Mouse (Mus musculus) myocyte (in vitro differentiated cells): ENCODE measurements around the gene Miga2. TPM values are rescaled to one million over a fixed set of nuclear protein-coding genes. Genes with fewer than 3 reads are reported as not detected.

Source experiments
- H3K27me3 ChIP-seq: one replicate; pipeline ENCODE4 v1.6.1; 2011; ENCODE audit not compliant: control insufficient read depth, insufficient read depth, insufficient read length
- H3K36me3 ChIP-seq: one replicate; pipeline ENCODE4 v1.6.1; 2011; ENCODE audit not compliant: control insufficient read depth, insufficient read depth
- H3K4me2 ChIP-seq: one replicate; pipeline ENCODE4 v1.6.1; 2011; ENCODE audit warnings: low read depth, control low read depth
- H3K4me3 ChIP-seq: one replicate; pipeline ENCODE4 v1.5.1; 2011; ENCODE audit warnings: mild to moderate bottlenecking, control low read depth, moderate library complexity
- H3K79me2 ChIP-seq: one replicate; pipeline ENCODE4 v1.6.1; 2011; ENCODE audit not compliant: control insufficient read depth, insufficient read depth
- H3ac ChIP-seq: one replicate; pipeline ENCODE4 v1.6.1; 2011; ENCODE audit not compliant: control insufficient read depth, insufficient read length
- CEBPB ChIP-seq: IDR thresholded peaks from 2 replicates; pipeline ENCODE4 v1.6.1; 2011; ENCODE audit warnings: mild to moderate bottlenecking, moderate library complexity; ENCODE audit not compliant: poor library complexity, insufficient read depth, severe bottlenecking
- E2F4 ChIP-seq: IDR thresholded peaks from one replicate; pipeline ENCODE4 v1.6.1; 2011; ENCODE audit warnings: mild to moderate bottlenecking, control low read depth, moderate library complexity; ENCODE audit not compliant: insufficient read depth
- MAX ChIP-seq: IDR thresholded peaks from one replicate; pipeline ENCODE4 v1.6.1; 2011; ENCODE audit warnings: low read depth, mild to moderate bottlenecking, control low read depth
- MYOD1 ChIP-seq, 3 experiments: IDR thresholded peaks; one replicate each; pipeline ENCODE4 v1.6.1; 2011; ENCODE audit warnings: control low read depth in 2 of 3, low read depth in 2 of 3, mild to moderate bottlenecking in 2 of 3, moderate library complexity in 1 of 3; ENCODE audit not compliant: insufficient read length in 2 of 3, control insufficient read depth in 1 of 3
- MYOG ChIP-seq, 3 experiments: IDR thresholded peaks; one replicate each; pipeline ENCODE4 v1.6.1; 2011; ENCODE audit warnings: control low read depth in 2 of 3, low read depth in 2 of 3, mild to moderate bottlenecking in 2 of 3; ENCODE audit not compliant: insufficient read length in 2 of 3, control insufficient read depth in 1 of 3, insufficient read depth in 1 of 3
- POLR2A ChIP-seq: IDR thresholded peaks from one replicate; pipeline ENCODE4 v1.6.1; 2011; ENCODE audit warnings: low read depth, mild to moderate bottlenecking, control low read depth, moderate library complexity; ENCODE audit not compliant: insufficient read length
- POLR2AphosphoS2 ChIP-seq: IDR thresholded peaks from one replicate; pipeline ENCODE4 v1.6.1; 2011; ENCODE audit warnings: low read depth, control low read depth; ENCODE audit not compliant: insufficient read length
- REST ChIP-seq: IDR thresholded peaks from one replicate; pipeline ENCODE4 v1.6.1; 2011; ENCODE audit warnings: mild to moderate bottlenecking, control low read depth, moderate library complexity; ENCODE audit not compliant: insufficient read depth, insufficient read length
- SRF ChIP-seq: IDR thresholded peaks from one replicate; pipeline ENCODE4 v1.6.1; 2011; ENCODE audit warnings: low read depth; ENCODE audit not compliant: control insufficient read depth, insufficient read length
- TCF12 ChIP-seq: IDR thresholded peaks from one replicate; pipeline ENCODE4 v1.6.1; 2011; ENCODE audit warnings: mild to moderate bottlenecking, control low read depth; ENCODE audit not compliant: poor library complexity, insufficient read depth, severe bottlenecking
- TCF3 ChIP-seq: IDR thresholded peaks from one replicate; pipeline ENCODE4 v1.6.1; 2011; ENCODE audit warnings: low read depth, control low read depth; ENCODE audit not compliant: insufficient read length
- USF1 ChIP-seq: IDR thresholded peaks from one replicate; pipeline ENCODE4 v1.6.1; 2011; ENCODE audit warnings: low read depth, mild to moderate bottlenecking, control low read depth, moderate library complexity
- polyA plus RNA-seq: library from polyadenylated mRNA; unstranded; fragments of >200 nt; fragmentation: generic; extraction: Trizol; gene quantifications from one replicate; pipeline ENCODE4 v1.2.1, GENCODE M21; 2012; ENCODE audit warnings: missing spikeins

Miga2 gene
- polyA plus RNA-seq, 1 experiment = 13.6 TPM

DNA sequence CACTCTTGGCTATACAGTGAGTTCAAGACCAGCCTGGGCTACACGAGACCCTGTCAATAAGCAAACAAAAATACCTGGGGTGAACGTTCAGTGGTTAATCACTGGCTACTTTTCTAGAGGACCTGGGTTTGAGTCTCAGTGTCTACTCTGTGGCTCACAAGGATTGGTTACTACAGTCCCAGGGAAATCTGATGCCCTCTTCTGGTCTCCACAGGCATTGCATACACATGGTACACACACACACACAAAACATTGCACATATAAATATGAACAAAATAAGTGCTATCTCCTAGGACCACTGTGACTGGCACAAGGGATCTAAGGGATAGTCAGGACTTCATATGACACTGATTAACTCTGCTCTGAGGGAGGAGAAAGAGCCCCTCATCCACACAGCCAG lies 25.0 kb downstream of the Miga2 start:
- no peaks in the 10 kb centered on the region for H3K27me3 ChIP-seq
- peaks cover under 1% of the 10 kb centered on the region for H3K79me2 ChIP-seq

DNA sequence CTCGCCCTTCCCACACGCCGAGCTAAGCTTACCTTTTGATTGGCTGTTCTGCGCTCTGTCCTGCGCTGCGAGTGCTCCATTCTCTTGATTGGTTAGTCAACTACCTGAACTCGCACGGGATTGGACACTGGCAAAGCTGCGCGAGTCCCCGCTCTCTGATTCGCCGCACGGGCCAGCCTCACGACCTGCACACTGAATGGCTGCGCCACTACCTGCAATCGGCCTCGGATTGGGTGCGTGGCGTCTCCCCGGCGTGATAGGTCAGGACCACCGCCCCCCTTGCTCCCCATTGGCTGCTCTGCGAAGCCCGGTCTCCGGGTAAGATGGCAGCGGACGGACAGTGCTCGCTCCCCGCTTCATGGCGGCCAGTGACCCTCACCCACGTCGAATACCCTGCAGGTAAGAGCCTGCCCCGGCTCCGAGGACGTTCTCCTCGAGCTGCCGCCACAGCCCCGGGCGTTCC lies 28.1 kb downstream of the Miga2 start, which contains the start of gene Dolpp1:
TSS of gene Dolpp1 (plus strand) at position 141 of the 463 bp plus-strand sequence.
- Histone ChIP-seq H3K36me3 (no peaks in the 10 kb centered on the region), H3K79me2 (peaks cover 4% of the 10 kb centered on the region), H3K27me3 (no peaks in the 10 kb centered on the region), H3K4me3 (peak within 1 kb of the TSS; percentile 55), H3K4me2 (peak within 1 kb of the TSS; percentile 93), H3ac (peak within 1 kb of the TSS; percentile 45)
- TF ChIP-seq POLR2A (peak; percentile 58), SRF (no peak)

More for the DNA sequence above, 25.0 kb downstream of the Miga2 start:
- H3K4me3 ChIP-seq = no peak overlapping the region
- H3K4me2 ChIP-seq = no peak overlapping the region
- no peak overlapping the region for H3ac ChIP-seq
- no peaks in the 10 kb centered on the region for H3K36me3 ChIP-seq
- TF ChIP-seq MAX (no peak), SRF (no peak), CEBPB (no peak), TCF3 (no peak), E2F4 (no peak), USF1 (no peak), TCF12 (no peak), MYOD1 (IDR thresholded peaks at IDR 0.05; ENCODE audit: control insufficient read depth in 1 of 3, insufficient read length in 2 of 3, low read depth in 2 of 3) (no peak), MYOG (IDR thresholded peaks at IDR 0.05; ENCODE audit: control insufficient read depth in 1 of 3, insufficient read depth in 1 of 3, insufficient read length in 2 of 3, low read depth in 2 of 3) (no peak), REST (no peak)

DNA sequence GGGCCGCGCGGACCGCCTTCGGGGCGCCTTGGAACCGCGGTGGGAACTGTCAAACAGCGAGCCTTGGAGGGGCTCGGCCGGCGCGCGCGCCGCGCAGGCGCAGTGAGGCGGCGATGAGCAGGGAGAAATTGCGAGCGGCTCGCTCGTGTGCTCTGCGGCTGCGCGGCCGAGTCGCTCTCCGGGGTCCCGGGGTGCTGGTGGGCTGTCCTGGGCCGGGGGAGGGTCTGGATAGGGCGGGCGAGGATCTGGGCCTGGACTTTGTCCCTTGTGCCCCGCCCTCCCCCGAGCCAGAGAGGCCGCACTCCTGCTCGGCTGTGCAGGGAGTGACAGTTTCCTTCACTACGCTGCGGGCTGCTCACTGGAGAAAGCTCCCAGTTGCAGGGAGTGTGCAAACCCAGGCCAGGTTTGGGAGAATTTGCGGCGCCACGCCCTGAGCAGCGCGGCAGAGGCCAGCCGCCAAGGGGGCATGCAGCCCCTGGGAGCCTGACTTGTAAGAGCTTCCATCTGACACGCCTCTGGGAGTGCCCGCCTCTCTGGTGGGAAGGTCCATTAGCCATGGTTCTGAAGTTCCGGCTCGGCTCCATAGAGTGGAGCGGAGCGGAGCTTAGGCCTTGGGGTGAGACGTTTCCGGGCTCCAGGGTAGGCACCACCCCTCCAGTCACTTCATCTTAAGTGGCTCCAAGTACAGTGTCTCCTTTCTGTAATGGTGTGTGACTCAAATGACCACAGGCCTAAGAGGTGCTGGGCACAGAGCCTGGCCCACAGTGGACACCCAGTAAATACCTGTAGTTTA lies 28.7 kb downstream of the Miga2 start:
- H3K4me2 ChIP-seq = peak overlapping the region; percentile 93
- peak overlapping the region; percentile 45 for H3ac ChIP-seq
- no peaks in the 10 kb centered on the region for H3K27me3 ChIP-seq
- H3K36me3 ChIP-seq = no peaks in the 10 kb centered on the region
- peak; percentile 36 for TF ChIP-seq POLR2A
- TF ChIP-seq POLR2AphosphoS2 = no peak
- no peak for TF ChIP-seq TCF3
- H3K79me2 ChIP-seq = peaks cover 4% of the 10 kb centered on the region
- H3K4me3 ChIP-seq = peak overlapping the region; percentile 55

DNA sequence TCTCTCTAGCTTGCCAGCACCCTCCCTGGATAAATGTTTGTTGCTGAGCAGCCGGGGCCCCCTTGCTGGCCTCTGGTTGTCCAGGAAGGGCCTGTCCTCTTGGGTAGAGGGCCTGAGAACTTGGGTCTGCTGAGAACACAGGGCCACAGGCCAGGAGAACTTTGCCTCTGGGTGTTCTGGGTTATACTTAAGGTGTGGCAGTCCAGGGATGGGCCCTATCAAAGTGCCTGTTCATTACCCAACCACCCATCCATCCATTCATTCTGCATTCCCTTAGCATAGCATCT lies 29.3 kb downstream of the Miga2 start:
- peaks cover 4% of the 10 kb centered on the region for H3K79me2 ChIP-seq
- peak overlapping the region; percentile 45 for H3ac ChIP-seq
- TF ChIP-seq MAX = no peak
- no peak for TF ChIP-seq POLR2AphosphoS2
- TF ChIP-seq POLR2A = no peak
- TF ChIP-seq CEBPB = no peak
- peak overlapping the region; percentile 93 for H3K4me2 ChIP-seq
- no peaks in the 10 kb centered on the region for H3K27me3 ChIP-seq
- no peaks in the 10 kb centered on the region for H3K36me3 ChIP-seq
- peak overlapping the region; percentile 55 for H3K4me3 ChIP-seq

DNA sequence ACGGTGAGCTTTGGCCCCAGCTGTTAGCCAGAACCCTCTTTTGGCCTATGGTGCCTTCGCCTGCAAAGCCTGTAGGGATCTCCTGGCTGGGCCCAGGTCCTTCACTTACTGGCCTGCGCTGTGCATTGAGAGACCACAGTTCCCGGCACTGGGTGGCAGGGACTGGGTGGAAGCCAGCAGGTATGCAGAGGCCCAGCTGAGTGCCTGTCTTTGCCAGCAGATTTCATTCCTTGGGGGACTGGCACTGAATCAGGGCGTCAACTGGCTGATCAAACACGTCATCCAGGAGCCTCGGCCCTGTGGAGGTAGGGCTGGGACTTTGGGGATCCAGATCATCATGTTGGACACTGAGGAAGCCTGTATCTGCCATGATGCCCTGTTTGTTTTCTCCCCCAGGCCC lies 31.7 kb downstream of the Miga2 start:
- Histone ChIP-seq H3K27me3 (no peaks in the 10 kb centered on the region), H3K36me3 (peaks cover 3% of the 10 kb centered on the region), H3ac (no peak overlapping the region), H3K79me2 (peaks cover 4% of the 10 kb centered on the region), H3K4me3 (no peak overlapping the region), H3K4me2 (no peak overlapping the region)
- TF ChIP-seq POLR2A (no peak), MAX (no peak), MYOD1 (IDR thresholded peaks at IDR 0.05; ENCODE audit: control insufficient read depth in 1 of 3, insufficient read length in 2 of 3, low read depth in 2 of 3) (no peak), TCF12 (no peak), REST (no peak), CEBPB (no peak), USF1 (no peak), TCF3 (no peak), MYOG (IDR thresholded peaks at IDR 0.05; ENCODE audit: control insufficient read depth in 1 of 3, insufficient read depth in 1 of 3, insufficient read length in 2 of 3, low read depth in 2 of 3) (no peak), POLR2AphosphoS2 (no peak), E2F4 (no peak)

DNA sequence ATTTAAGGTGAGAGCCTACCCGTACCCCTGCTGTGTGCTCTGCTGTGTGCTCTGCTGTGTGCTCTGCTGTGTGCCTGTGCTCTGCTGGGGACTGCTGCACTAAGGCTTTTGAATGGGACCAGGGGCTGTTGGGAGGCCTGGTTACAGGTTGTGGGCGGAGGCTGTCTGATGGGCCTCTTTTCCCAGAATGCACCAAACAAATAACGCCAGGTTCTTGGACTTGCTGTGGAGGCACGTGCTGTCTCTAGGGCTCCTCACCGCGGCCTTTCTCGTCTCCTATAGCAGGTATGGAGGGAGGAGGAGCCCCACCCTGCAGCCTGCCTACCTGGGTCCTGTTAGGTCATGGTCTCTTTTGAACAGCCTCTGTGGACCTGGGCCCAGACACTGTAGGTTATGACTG lies 32.2 kb downstream of the Miga2 start:
- Histone ChIP-seq H3K4me2 (no peak overlapping the region), H3K27me3 (no peaks in the 10 kb centered on the region), H3K36me3 (peaks cover 4% of the 10 kb centered on the region), H3K79me2 (peaks cover 4% of the 10 kb centered on the region), H3K4me3 (no peak overlapping the region), H3ac (no peak overlapping the region)
- TF ChIP-seq MYOD1 (IDR thresholded peaks at IDR 0.05; ENCODE audit: control insufficient read depth in 1 of 3, insufficient read length in 2 of 3, low read depth in 2 of 3) (no peak), REST (no peak), CEBPB (no peak), E2F4 (no peak), TCF12 (no peak), POLR2AphosphoS2 (no peak), MYOG (IDR thresholded peaks at IDR 0.05; ENCODE audit: control insufficient read depth in 1 of 3, insufficient read depth in 1 of 3, insufficient read length in 2 of 3, low read depth in 2 of 3) (no peak), SRF (no peak), POLR2A (no peak), MAX (no peak), TCF3 (no peak), USF1 (no peak)
